Mouse (Mus musculus): ENCODE data around the gene Aebp2. TPM values are rescaled to one million over a fixed set of nuclear protein-coding genes. Genes with fewer than 3 reads are reported as not detected.
"Not testable (repeated sequence)": the region's sequence is repeated elsewhere in the genome, so short reads cannot be mapped to it uniquely, and the experiment has no call there.

Aebp2 gene
- total and polyA plus RNA-seq, 2 experiments from 2014 or later: 5.2 to 14.8 TPM

GRCm38 (mm10) chr6:140597381-140598329, 24.8 kb upstream of the Aebp2 start:
- H3K4me3 ChIP-seq (ENCODE audit: low read depth, low read length): no peak overlapping the region
- 87% methylated on average over 15 of the region's 15 CpGs for WGBS

DNA sequence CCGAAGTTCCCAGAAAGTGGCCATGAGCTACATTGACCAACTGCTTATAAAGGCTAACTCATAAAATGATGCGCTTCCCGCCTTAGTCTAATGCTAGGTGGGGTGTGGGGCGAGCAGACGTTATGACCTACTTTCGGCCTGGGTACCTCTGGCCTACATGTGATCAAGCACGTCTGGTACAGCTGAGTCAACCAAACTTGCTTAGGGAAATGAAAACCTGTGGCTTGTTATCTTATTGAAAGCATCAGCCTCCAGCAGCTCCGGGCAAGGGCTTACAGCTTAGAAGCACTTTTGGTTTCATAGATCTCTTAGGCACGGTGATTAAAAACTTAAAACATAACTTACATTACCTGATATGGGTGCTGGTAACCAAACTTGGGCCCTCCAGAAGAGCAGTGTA, 23.9 kb upstream of the Aebp2 start:
- no peaks in the 10 kb centered on the region for H3K4me1 ChIP-seq (ENCODE audit: control insufficient read depth, insufficient read depth)
- no peak for DNase-seq (ENCODE audit: low spot score)
- TF ChIP-seq EP300 (IDR thresholded peaks at IDR 0.05; ENCODE audit: low read depth) (no peak), CTCF (IDR thresholded peaks at IDR 0.05; ENCODE audit: low read depth) (no peak)

More at GRCm38 (mm10) chr6:140597381-140598329, 24.8 kb upstream of the Aebp2 start:
- H3K9me3 ChIP-seq (replicated peaks; ENCODE audit: control insufficient read depth, low read length): no peaks in the 10 kb centered on the region
- H3K9ac ChIP-seq (replicated peaks; ENCODE audit: low read depth, low read length): no peak overlapping the region
- H3K36me3 ChIP-seq (replicated peaks; ENCODE audit: control insufficient read depth, insufficient read depth, low read length): peaks cover 38% of the 10 kb centered on the region
- H3K4me2 ChIP-seq (ENCODE audit: low read depth, low read length): no peak overlapping the region
- TF ChIP-seq EP300 (IDR thresholded peaks at IDR 0.05; ENCODE audit: low read depth) (no peak), CTCF (IDR thresholded peaks at IDR 0.05; ENCODE audit: low read depth) (no peak)
- H3K27ac ChIP-seq (ENCODE audit: low read depth): no peak overlapping the region
- no peaks in the 10 kb centered on the region for H3K27me3 ChIP-seq (ENCODE audit: control insufficient read depth, insufficient read depth, low read length)
- no peaks in the 10 kb centered on the region for H3K4me1 ChIP-seq (ENCODE audit: control insufficient read depth, insufficient read depth)
- DNase-seq (ENCODE audit: low spot score): no peak
- ATAC-seq (ENCODE audit: insufficient read depth, low read depth): no peak

GRCm38 (mm10) chr6:140599337-140599736, 23.1 kb upstream of the Aebp2 start:
- no peak overlapping the region for H3K4me3 ChIP-seq (ENCODE audit: low read depth, low read length)
- no peaks in the 10 kb centered on the region for H3K27me3 ChIP-seq (ENCODE audit: control insufficient read depth, insufficient read depth, low read length)
- peaks cover 21% of the 10 kb centered on the region for H3K36me3 ChIP-seq (replicated peaks; ENCODE audit: control insufficient read depth, insufficient read depth, low read length)
- no peak overlapping the region; the same call in 1 of the 2 replicates for H3K27ac ChIP-seq (ENCODE audit: low read depth)
- TF ChIP-seq CTCF (IDR thresholded peaks at IDR 0.05; ENCODE audit: low read depth) (no peak), EP300 (IDR thresholded peaks at IDR 0.05; ENCODE audit: low read depth) (no peak)
- no peak overlapping the region for H3K9ac ChIP-seq (replicated peaks; ENCODE audit: low read depth, low read length)
- no peak for DNase-seq (ENCODE audit: low spot score)
- 79% methylated on average over 5 of the region's 5 CpGs for WGBS
- H3K4me2 ChIP-seq (ENCODE audit: low read depth, low read length): no peak overlapping the region
- H3K4me1 ChIP-seq (ENCODE audit: control insufficient read depth, insufficient read depth): no peaks in the 10 kb centered on the region
- ATAC-seq (ENCODE audit: insufficient read depth, low read depth): no peak
- no peaks in the 10 kb centered on the region for H3K9me3 ChIP-seq (replicated peaks; ENCODE audit: control insufficient read depth, low read length)

More for the DNA sequence above, 23.9 kb upstream of the Aebp2 start:
- 89% methylated on average over 9 of the region's 9 CpGs for WGBS
- Histone ChIP-seq H3K9ac (replicated peaks; ENCODE audit: low read depth, low read length) (no peak overlapping the region), H3K36me3 (replicated peaks; ENCODE audit: control insufficient read depth, insufficient read depth, low read length) (peaks cover 29% of the 10 kb centered on the region), H3K27ac (ENCODE audit: low read depth) (no peak overlapping the region; the same call in 1 of the 2 replicates), H3K27me3 (ENCODE audit: control insufficient read depth, insufficient read depth, low read length) (no peaks in the 10 kb centered on the region), H3K4me3 (ENCODE audit: low read depth, low read length) (no peak overlapping the region), H3K9me3 (replicated peaks; ENCODE audit: control insufficient read depth, low read length) (no peaks in the 10 kb centered on the region), H3K4me2 (ENCODE audit: low read depth, low read length) (no peak overlapping the region)
- ATAC-seq (ENCODE audit: insufficient read depth, low read depth): no peak

GRCm38 (mm10) chr6:140600671-140601070, 21.8 kb upstream of the Aebp2 start:
- not testable (repeated sequence) for H3K4me2 ChIP-seq (ENCODE audit: low read depth, low read length); H3K27me3 ChIP-seq (ENCODE audit: control insufficient read depth, insufficient read depth, low read length); H3K9ac ChIP-seq (replicated peaks; ENCODE audit: low read depth, low read length); H3K9me3 ChIP-seq (replicated peaks; ENCODE audit: control insufficient read depth, low read length); H3K4me3 ChIP-seq (ENCODE audit: low read depth, low read length); H3K27ac ChIP-seq (ENCODE audit: low read depth); DNase-seq (ENCODE audit: low spot score); H3K4me1 ChIP-seq (ENCODE audit: control insufficient read depth, insufficient read depth); ATAC-seq (ENCODE audit: insufficient read depth, low read depth)
- WGBS: 94% methylated on average over 8 of the region's 8 CpGs
- H3K36me3 ChIP-seq (replicated peaks; ENCODE audit: control insufficient read depth, insufficient read depth, low read length): peaks cover 11% of the 10 kb centered on the region

- Histone ChIP-seq H3K27ac (ENCODE audit: low read depth) (no peak overlapping the region), H3K27me3 (ENCODE audit: control insufficient read depth, insufficient read depth, low read length) (no peaks in the 10 kb centered on the region), H3K9ac (replicated peaks; ENCODE audit: low read depth, low read length) (no peak overlapping the region), H3K4me1 (ENCODE audit: control insufficient read depth, insufficient read depth) (no peaks in the 10 kb centered on the region), H3K4me3 (ENCODE audit: low read depth, low read length) (no peak overlapping the region), H3K9me3 (replicated peaks; ENCODE audit: control insufficient read depth, low read length) (no peaks in the 10 kb centered on the region), H3K4me2 (ENCODE audit: low read depth, low read length) (no peak overlapping the region), H3K36me3 (replicated peaks; ENCODE audit: control insufficient read depth, insufficient read depth, low read length) (peaks cover 6% of the 10 kb centered on the region)
- WGBS: 90% methylated on average over 4 of the region's 4 CpGs
- DNase-seq (ENCODE audit: low spot score) (no peak), ATAC-seq (ENCODE audit: insufficient read depth, low read depth) (no peak)
- TF ChIP-seq CTCF (IDR thresholded peaks at IDR 0.05; ENCODE audit: low read depth) (no peak), EP300 (IDR thresholded peaks at IDR 0.05; ENCODE audit: low read depth) (no peak)
These were observed 21.3 kb upstream of the Aebp2 start for GRCm38 (mm10) chr6:140601175-140601574.

Data from heart, postnatal 0 days (tissue).